Mouse (Mus musculus) E14TG2a.4 (cell line): ENCODE measurements around the gene Tpst1.
A peak's percentile ranks its signal among the peaks of the same experiment; 100 is the strongest.

Source experiments
- H3K27me3 ChIP-seq: 2 replicates; pipeline ENCODE4 v1.6.1; 2014; ENCODE audit warnings: low read length, control low read depth; ENCODE audit not compliant: insufficient read depth
- H3K36me3 ChIP-seq: 2 replicates; pipeline ENCODE4 v1.6.1; 2014; ENCODE audit warnings: low read length, control low read depth; ENCODE audit not compliant: insufficient read depth
- H3K4me1 ChIP-seq: replicated peaks from 2 replicates; pipeline ENCODE4 v1.6.1; 2014; ENCODE audit warnings: low read depth, low read length, control low read depth
- H3K4me3 ChIP-seq: replicated peaks from 2 replicates; pipeline ENCODE4 v1.5.1; 2014; ENCODE audit warnings: mild to moderate bottlenecking, low read length
- H3K9me3 ChIP-seq: 2 replicates; pipeline ENCODE4 v1.6.1; 2014; ENCODE audit warnings: low read length, control low read depth
- CTCF ChIP-seq: conservative IDR thresholded peaks from 2 replicates; pipeline ENCODE4 v1.5.1; 2014; ENCODE audit warnings: low read length
- NANOG ChIP-seq: IDR thresholded peaks from 2 replicates; pipeline ENCODE4 v1.6.1; 2014; ENCODE audit warnings: borderline replicate concordance, low read length, mixed read lengths
- POU5F1 ChIP-seq: IDR thresholded peaks from 2 replicates; pipeline ENCODE4 v1.6.1; 2014; ENCODE audit warnings: low read length, borderline replicate concordance

Tpst1 gene

GRCm38 (mm10) chr5:130078096-130078833 lies 5.1 kb downstream of the Tpst1 start:
- Histone ChIP-seq H3K4me3 (no peak overlapping the region), H3K27me3 (peaks cover 30% of the 10 kb centered on the region), H3K4me1 (peaks cover 49% of the 10 kb centered on the region), H3K9me3 (peaks cover 6% of the 10 kb centered on the region), H3K36me3 (peaks cover 27% of the 10 kb centered on the region)
- TF ChIP-seq POU5F1 (no peak), NANOG (no peak), CTCF (no peak)

DNA sequence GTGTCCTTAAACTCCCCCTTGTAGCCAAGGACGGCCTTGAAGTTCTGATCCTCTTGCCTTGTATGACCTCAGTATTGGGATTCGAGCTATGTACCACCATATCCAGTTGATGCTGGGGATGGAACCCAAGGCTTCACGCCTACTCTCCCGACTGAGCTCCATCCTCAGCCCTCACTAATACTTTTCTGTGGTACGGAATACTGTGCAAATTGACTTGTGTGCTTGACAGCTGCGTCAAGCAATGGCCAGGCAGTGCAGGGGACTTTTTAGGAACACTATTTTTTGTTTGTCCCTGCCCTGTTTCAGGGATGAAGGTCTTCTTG lies 5.7 kb downstream of the Tpst1 start:
- Histone ChIP-seq H3K4me3 (peak overlapping the region; percentile 91), H3K9me3 (peaks cover 6% of the 10 kb centered on the region), H3K36me3 (peaks cover 33% of the 10 kb centered on the region), H3K4me1 (peaks cover 53% of the 10 kb centered on the region), H3K27me3 (peaks cover 28% of the 10 kb centered on the region)
- TF ChIP-seq NANOG: no peak
- no peak for TF ChIP-seq CTCF
- no peak for TF ChIP-seq POU5F1

GRCm38 (mm10) chr5:130079202-130080050 lies 6.3 kb downstream of the Tpst1 start:
- H3K4me3 ChIP-seq: peak overlapping the region; percentile 91

GRCm38 (mm10) chr5:130080051-130080681 lies 7.0 kb downstream of the Tpst1 start:
- Histone ChIP-seq H3K4me1 (peaks cover 47% of the 10 kb centered on the region), H3K36me3 (peaks cover 44% of the 10 kb centered on the region), H3K27me3 (peaks cover 28% of the 10 kb centered on the region), H3K9me3 (peaks cover 6% of the 10 kb centered on the region), H3K4me3 (peak overlapping the region; percentile 91)
- TF ChIP-seq NANOG: no peak
- peak; percentile 52 for TF ChIP-seq CTCF

More at GRCm38 (mm10) chr5:130079202-130080050, 6.3 kb downstream of the Tpst1 start:
- TF ChIP-seq POU5F1 (no peak), NANOG (no peak), CTCF (no peak)
- Histone ChIP-seq H3K27me3 (peaks cover 28% of the 10 kb centered on the region), H3K9me3 (peaks cover 6% of the 10 kb centered on the region), H3K36me3 (peaks cover 39% of the 10 kb centered on the region), H3K4me1 (peaks cover 50% of the 10 kb centered on the region)

DNA sequence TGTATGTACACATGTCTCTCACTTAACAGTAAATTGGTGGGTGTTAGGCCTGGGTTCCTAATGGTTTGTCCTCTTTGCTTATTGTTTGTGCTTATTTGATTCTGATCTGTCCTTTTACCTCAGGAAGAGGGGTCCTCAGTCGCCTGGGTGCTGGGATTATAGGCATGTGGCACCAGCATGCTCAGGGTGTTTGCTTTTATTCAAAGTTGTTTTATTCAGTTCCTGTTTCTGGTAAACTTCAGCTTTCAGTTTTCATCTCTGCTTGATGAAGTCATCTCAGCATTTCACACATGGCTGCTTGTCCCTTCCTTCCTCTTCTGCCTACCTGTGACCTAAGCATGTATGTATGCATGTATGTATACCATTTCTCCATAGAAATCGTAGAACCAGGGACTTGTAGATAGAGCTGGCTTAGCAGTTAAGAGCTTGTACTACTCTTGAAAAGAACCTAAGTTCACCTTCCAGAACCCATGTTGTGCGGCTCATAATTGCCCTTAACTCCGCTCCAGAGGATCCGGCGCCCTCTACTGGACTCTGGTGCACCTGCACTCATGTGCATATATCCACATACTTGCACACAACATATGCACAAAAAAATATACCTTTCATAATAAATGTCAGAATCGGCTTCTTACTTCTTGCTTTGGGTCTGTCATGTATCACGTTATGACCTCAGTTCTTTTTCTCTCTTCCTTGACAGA lies 8.2 kb downstream of the Tpst1 start:
- Histone ChIP-seq H3K9me3 (peaks cover 6% of the 10 kb centered on the region), H3K27me3 (peaks cover 28% of the 10 kb centered on the region), H3K4me3 (no peak overlapping the region), H3K4me1 (peaks cover 37% of the 10 kb centered on the region), H3K36me3 (peaks cover 52% of the 10 kb centered on the region)
- TF ChIP-seq POU5F1: no peak
- no peak for TF ChIP-seq NANOG
- peak; percentile 66 for TF ChIP-seq CTCF

- Histone ChIP-seq H3K9me3 (peaks cover 6% of the 10 kb centered on the region), H3K27me3 (peaks cover 20% of the 10 kb centered on the region), H3K4me3 (no peak overlapping the region), H3K4me1 (peaks cover 32% of the 10 kb centered on the region), H3K36me3 (peaks cover 56% of the 10 kb centered on the region)
- TF ChIP-seq CTCF (no peak), NANOG (no peak), POU5F1 (no peak)
These were observed 9.3 kb downstream of the Tpst1 start for GRCm38 (mm10) chr5:130082431-130082830.

DNA sequence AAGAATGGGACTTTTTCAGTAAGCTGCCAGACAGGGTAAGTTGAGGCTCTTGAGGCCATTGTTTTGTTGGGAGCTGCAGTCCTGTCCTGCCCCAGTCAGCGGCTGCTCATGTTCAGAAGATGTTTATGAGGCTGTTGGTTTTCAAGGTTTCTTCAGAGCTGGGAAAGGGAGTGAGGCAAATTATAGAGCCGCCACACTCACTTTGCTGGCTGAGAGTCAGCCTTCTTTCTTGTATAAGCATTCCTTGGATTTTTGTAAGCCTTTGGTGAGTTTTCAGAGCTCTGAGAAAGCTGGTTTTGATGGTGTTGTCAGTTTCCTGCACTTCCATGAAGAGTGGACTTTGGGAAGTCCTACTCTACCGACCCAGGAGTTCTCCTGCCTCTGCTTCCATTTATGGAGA lies 11.1 kb downstream of the Tpst1 start:
- Histone ChIP-seq H3K9me3 (peaks cover 6% of the 10 kb centered on the region), H3K27me3 (0 out of 2 replicates have a peak, but pooled peaks cover 4% of the 10 kb centered on the region), H3K4me3 (no peak overlapping the region), H3K4me1 (peaks cover 44% of the 10 kb centered on the region), H3K36me3 (peaks cover 67% of the 10 kb centered on the region)
- no peak for TF ChIP-seq POU5F1
- TF ChIP-seq NANOG: no peak
- TF ChIP-seq CTCF: no peak

GRCm38 (mm10) chr5:130088008-130088407 lies 14.9 kb downstream of the Tpst1 start:
- Histone ChIP-seq H3K9me3 (no peaks in the 10 kb centered on the region), H3K36me3 (peaks cover 75% of the 10 kb centered on the region)
- TF ChIP-seq NANOG: no peak
- TF ChIP-seq POU5F1: no peak
- TF ChIP-seq CTCF: no peak

More at GRCm38 (mm10) chr5:130088008-130088407, 14.9 kb downstream of the Tpst1 start:
- Histone ChIP-seq H3K27me3 (no peaks in the 10 kb centered on the region), H3K4me3 (no peak overlapping the region), H3K4me1 (peaks cover 53% of the 10 kb centered on the region)
